Comparison of ENCODE assay signal across 8 mouse cellular contexts in the genomic region with DNA sequence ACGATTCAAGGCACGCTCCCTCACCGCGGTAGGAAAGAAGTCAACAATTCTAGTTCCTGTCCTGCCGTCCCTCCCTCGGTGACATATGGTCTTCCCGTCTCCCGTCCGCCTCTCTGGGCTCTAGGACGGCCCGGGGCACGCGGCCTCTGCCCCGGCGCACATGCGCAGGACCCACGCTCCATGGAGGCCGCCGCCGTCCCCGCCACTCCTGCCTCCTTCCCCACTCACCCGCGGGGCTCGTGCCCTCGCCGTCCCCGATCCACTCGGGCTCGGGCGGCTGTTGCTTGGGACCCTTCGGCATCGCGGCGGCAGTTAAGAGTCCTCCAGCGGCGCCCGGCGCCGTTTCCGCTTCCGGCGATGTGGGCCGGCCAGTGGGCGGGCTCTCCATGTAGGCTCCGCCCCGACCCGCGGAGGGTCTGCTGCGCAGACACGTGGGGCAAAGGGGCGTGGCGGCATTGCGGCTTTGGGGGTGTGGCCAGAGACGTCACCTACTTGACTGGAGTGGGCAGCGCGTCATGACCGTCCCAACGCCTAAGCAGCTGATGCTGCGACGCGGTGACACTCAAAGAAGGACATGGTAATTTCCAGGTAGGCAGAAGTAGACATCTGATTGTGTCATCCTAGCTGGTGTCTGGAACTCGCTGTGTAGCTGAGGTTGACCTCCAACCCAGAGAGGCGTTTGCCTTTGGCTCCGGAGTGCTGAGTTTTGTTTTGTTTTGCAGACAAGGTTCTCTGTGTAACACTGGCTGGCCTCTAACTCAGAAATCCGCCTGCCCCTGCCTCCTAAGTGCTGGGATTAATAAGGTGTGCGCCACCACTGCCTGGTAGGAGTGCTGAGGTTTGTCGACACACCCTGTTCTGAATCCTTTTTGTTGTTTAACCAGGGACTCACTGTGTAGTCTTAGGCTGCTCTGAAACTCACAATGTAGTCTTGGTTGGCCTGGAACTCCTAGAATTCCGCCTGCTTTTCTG. TPM values are rescaled to one million over a fixed set of nuclear protein-coding genes. Genes with fewer than 3 reads are reported as not detected.
DNase-seq lines count a peak whose midpoint lies in the region; ATAC-seq and TF ChIP-seq lines count a peak whose summit lies in the region.

Abcf1 (minus strand) TSS at position 344 of the 972 bp plus-strand sequence.

- DNase-seq in CD4-positive helper T cell, adult 2 months (ENCODE audit: low read depth, low spot score): peak; percentile 98
- DNase-seq in brain, embryonic 18.5 days (ENCODE audit: low read depth, low spot score): peak; percentile 87
- peak; percentile 97 for DNase-seq in kidney, postnatal 0 days (ENCODE audit: low spot score)
- DNase-seq in liver, embryonic 11.5 days (ENCODE audit: low spot score): peak; percentile 98
- DNase-seq in naive thymus-derived CD4-positive, alpha-beta T cell, adult 2 months (ENCODE audit: low read depth): peak; percentile 99

- no peaks in the 10 kb centered on the region for H3K27me3 ChIP-seq in heart, embryonic 12.5 days (replicated peaks)
- no peaks in the 10 kb centered on the region for H3K27me3 ChIP-seq in kidney, postnatal 0 days (ENCODE audit: insufficient read depth, low read length)
- H3K27me3 ChIP-seq in liver, embryonic 11.5 days (replicated peaks; ENCODE audit: control insufficient read depth, insufficient read depth, low read length): no peaks in the 10 kb centered on the region
- H3K27me3 ChIP-seq in stomach, embryonic 14.5 days (ENCODE audit: control insufficient read depth, insufficient read depth, low read length): no peaks in the 10 kb centered on the region

- under 1% methylated on average over 68 of the region's 68 CpGs for WGBS in heart, embryonic 12.5 days
- WGBS in kidney, postnatal 0 days: under 1% methylated on average over 68 of the region's 68 CpGs
- WGBS in liver, embryonic 11.5 days: under 1% methylated on average over 68 of the region's 68 CpGs
- WGBS in stomach, embryonic 14.5 days: under 1% methylated on average over 68 of the region's 68 CpGs

- H3K9ac ChIP-seq in heart, embryonic 12.5 days: peak within 1 kb of the TSS; percentile 74
- peak within 1 kb of the TSS; percentile 85 for H3K9ac ChIP-seq in kidney, postnatal 0 days (ENCODE audit: low read depth, low read length)
- H3K9ac ChIP-seq in liver, embryonic 11.5 days (ENCODE audit: low read depth, low read length): peak within 1 kb of the TSS; percentile 82
- H3K9ac ChIP-seq in stomach, embryonic 14.5 days (replicated peaks; ENCODE audit: low read depth, low read length): peak within 1 kb of the TSS; percentile 77

- peaks cover 35% of the 10 kb centered on the region for H3K36me3 ChIP-seq in heart, embryonic 12.5 days
- 0 out of 2 replicates have a peak, but pooled peaks cover 7% of the 10 kb centered on the region for H3K36me3 ChIP-seq in kidney, postnatal 0 days (ENCODE audit: insufficient read depth, low read length)
- H3K36me3 ChIP-seq in liver, embryonic 11.5 days (ENCODE audit: control insufficient read depth, insufficient read depth, low read length): peaks cover 9% of the 10 kb centered on the region; the same call in 1 of the 2 replicates
- H3K36me3 ChIP-seq in stomach, embryonic 14.5 days (ENCODE audit: control insufficient read depth, insufficient read depth, low read length): peaks cover 17% of the 10 kb centered on the region; the same call in 1 of the 2 replicates

- H3K27ac ChIP-seq in heart, embryonic 12.5 days (ENCODE audit: poor library complexity, severe bottlenecking): peak within 1 kb of the TSS; percentile 78
- peak within 1 kb of the TSS; percentile 75 for H3K27ac ChIP-seq in kidney, postnatal 0 days
- peak within 1 kb of the TSS; percentile 59 for H3K27ac ChIP-seq in liver, embryonic 11.5 days (ENCODE audit: low read depth, low read length)
- peak within 1 kb of the TSS; percentile 63 for H3K27ac ChIP-seq in stomach, embryonic 14.5 days (ENCODE audit: low read length)

- TF ChIP-seq CTCF in kidney, postnatal 0 days (IDR thresholded peaks at IDR 0.05; ENCODE audit: low read depth): no peak

- H3K4me2 ChIP-seq in heart, embryonic 12.5 days: peak within 1 kb of the TSS; percentile 84
- H3K4me2 ChIP-seq in kidney, postnatal 0 days (ENCODE audit: low read length): peak within 1 kb of the TSS; percentile 74
- H3K4me2 ChIP-seq in liver, embryonic 11.5 days: peak within 1 kb of the TSS; percentile 92
- peak within 1 kb of the TSS; percentile 84 for H3K4me2 ChIP-seq in stomach, embryonic 14.5 days (replicated peaks; ENCODE audit: low read depth, low read length)

- H3K4me3 ChIP-seq in heart, embryonic 12.5 days: peak within 1 kb of the TSS; percentile 66
- H3K4me3 ChIP-seq in kidney, postnatal 0 days (replicated peaks; ENCODE audit: low read depth, low read length): peak within 1 kb of the TSS; percentile 88
- H3K4me3 ChIP-seq in liver, embryonic 11.5 days (ENCODE audit: low read depth, low read length): peak within 1 kb of the TSS; percentile 83
- H3K4me3 ChIP-seq in stomach, embryonic 14.5 days (ENCODE audit: low read depth, low read length): peak within 1 kb of the TSS; percentile 91

- peak; percentile 97 for ATAC-seq in erythroid progenitor cell, adult 5-6 weeks (replicated peaks; ENCODE audit: low FRiP score, poor library complexity, severe bottlenecking)
- peak; percentile 99 for ATAC-seq in heart, embryonic 12.5 days (ENCODE audit: insufficient number of reproducible peaks, low FRiP score)
- ATAC-seq in kidney, postnatal 0 days (replicated peaks; ENCODE audit: low FRiP score, low read depth): peak; percentile 94
- peak; percentile 95 for ATAC-seq in liver, embryonic 11.5 days (replicated peaks; ENCODE audit: low FRiP score)
- peak; percentile 97 for ATAC-seq in stomach, embryonic 14.5 days (ENCODE audit: insufficient number of reproducible peaks, insufficient read depth, low FRiP score, low read depth)

- H3K9me3 ChIP-seq in heart, embryonic 12.5 days (replicated peaks): no peaks in the 10 kb centered on the region
- no peaks in the 10 kb centered on the region for H3K9me3 ChIP-seq in kidney, postnatal 0 days (replicated peaks; ENCODE audit: low read length)
- no peaks in the 10 kb centered on the region for H3K9me3 ChIP-seq in liver, embryonic 11.5 days (ENCODE audit: control insufficient read depth, low read length)
- H3K9me3 ChIP-seq in stomach, embryonic 14.5 days (ENCODE audit: control insufficient read depth, low read depth, low read length): no peaks in the 10 kb centered on the region

- peaks cover 17% of the 10 kb centered on the region for H3K4me1 ChIP-seq in heart, embryonic 12.5 days (replicated peaks)
- peaks cover 5% of the 10 kb centered on the region for H3K4me1 ChIP-seq in kidney, postnatal 0 days (replicated peaks; ENCODE audit: insufficient read depth, low read length)
- peaks cover 14% of the 10 kb centered on the region for H3K4me1 ChIP-seq in liver, embryonic 11.5 days (replicated peaks; ENCODE audit: control insufficient read depth, insufficient read depth, low read length)
- peaks cover 10% of the 10 kb centered on the region; the same call in 1 of the 2 replicates for H3K4me1 ChIP-seq in stomach, embryonic 14.5 days (ENCODE audit: control insufficient read depth, insufficient read depth, low read length)

RNA-seq across cellular contexts. Expression of gene Abcf1, which starts in this region (rescaled TPM):
- 26.3 and 36.9 TPM in 2 replicates for total RNA-seq in erythroid progenitor cell, adult 5-6 weeks (2015; ENCODE audit: low replicate concordance)
- total RNA-seq in erythroid progenitor cell, adult 5-6 weeks (2017; ENCODE audit: low replicate concordance): 120 and 139 TPM in 2 replicates
- 73.9 and 76.5 TPM in 2 replicates for polyA plus RNA-seq in heart, embryonic 12.5 days (2016; fragmentation: Nextera tagmentation; extraction: Ambion mirVana)
- 78.6 and 90.2 TPM in 2 replicates for polyA plus RNA-seq in kidney, postnatal 0 days (2015; fragmentation: Nextera tagmentation; extraction: Ambion mirVana)
- 132 and 134 TPM in 2 replicates for polyA plus RNA-seq in liver, embryonic 11.5 days (2014; fragmentation: Nextera tagmentation; extraction: Ambion mirVana)
- polyA plus RNA-seq in stomach, embryonic 14.5 days (2014; fragmentation: Nextera tagmentation; extraction: Ambion mirVana): 88.0 and 92.7 TPM in 2 replicates

Comparison
In these comparisons a context has a peak if more than half of its experiments do, and no peak if none do; other contexts are left out.
1. Peak in every context shown above with its lines: DNase-seq, ATAC-seq, H3K4me3 ChIP-seq and H3K27ac ChIP-seq.